Mouse (Mus musculus) liver, adult 2 months (tissue): Measurements from ENCODE around the gene Igfbp7. TPM values are rescaled to one million over a fixed set of nuclear protein-coding genes. Genes with fewer than 3 reads are reported as not detected.

Experiments
- DNase-seq: peaks from one replicate; pipeline ENCODE4 v3.0.0-alpha.2; 2011; ENCODE audit warnings: low read depth, low spot score; ENCODE audit errors: extremely low read depth
- H3K27ac ChIP-seq: fragments of 200-500 bp; replicated peaks from 2 replicates; pipeline ENCODE4 v1.5.1; 2012; ENCODE audit warnings: low read depth, mild to moderate bottlenecking, control low read depth, inconsistent platforms, low read length; ENCODE audit not compliant: insufficient read depth
- H3K27me3 ChIP-seq: fragments of 200-500 bp; 2 replicates; pipeline ENCODE4 v1.6.1; 2012; ENCODE audit warnings: mild to moderate bottlenecking, moderate library complexity, low read length, inconsistent platforms; ENCODE audit not compliant: control insufficient read depth, insufficient read depth
- H3K36me3 ChIP-seq: fragments of 200-500 bp; 2 replicates; pipeline ENCODE4 v1.6.1; 2012; ENCODE audit warnings: low read length, inconsistent platforms; ENCODE audit not compliant: control insufficient read depth, insufficient read depth
- H3K4me1 ChIP-seq: fragments of 200-500 bp; 2 replicates; pipeline ENCODE4 v1.6.1; 2011; ENCODE audit warnings: low read length; ENCODE audit not compliant: control insufficient read depth, insufficient read depth
- H3K4me3 ChIP-seq: fragments of 200-500 bp; 2 replicates; pipeline ENCODE4 v1.5.1; 2011; ENCODE audit warnings: low read depth, mild to moderate bottlenecking, control low read depth, low read length, moderate library complexity; ENCODE audit not compliant: insufficient read depth
- H3K79me2 ChIP-seq: fragments of 200-500 bp; 2 replicates; pipeline ENCODE4 v1.6.1; 2012; ENCODE audit warnings: inconsistent platforms, mild to moderate bottlenecking, low read length, moderate library complexity; ENCODE audit not compliant: control insufficient read depth, insufficient read depth
- H3K9ac ChIP-seq: fragments of 200-500 bp; 2 replicates; pipeline ENCODE4 v1.6.1; 2012; ENCODE audit warnings: low read depth, mild to moderate bottlenecking, control low read depth, inconsistent platforms, low read length
- CTCF ChIP-seq: fragments of 200-500 bp; IDR thresholded peaks from 2 replicates; pipeline ENCODE4 v1.5.1; 2011; ENCODE audit warnings: low read depth, low read length, control low read depth
- POLR2A ChIP-seq: fragments of 200-500 bp; IDR thresholded peaks from 2 replicates; pipeline ENCODE4 v1.6.1; 2011; ENCODE audit warnings: low read length, control low read depth; ENCODE audit not compliant: insufficient read depth; ENCODE audit errors: extremely low read depth
- WGBS: fragments of 180-500 bp; shearing (Covaris S2); methylation state at CpG from one replicate; pipeline ENCODE4 v1.1.7; 2018; 5-methylcytosine and 5-hydroxymethylcytosine counted together
- polyA plus RNA-seq: library from polyadenylated mRNA; depleted of rRNA; stranded (reverse); fragments of >200 nt; gene quantifications from 2 replicates; pipeline ENCODE4 v1.2.3, GENCODE M21; 2012
- total RNA-seq: library from RNA; depleted of rRNA; stranded (reverse); fragments of >200 nt; gene quantifications from 2 replicates; pipeline ENCODE4 v1.2.3, GENCODE M21; 2014

Igfbp7 gene
- total and polyA plus RNA-seq, 2 experiments, result 69.7 to 336 TPM

GRCm38 (mm10) chr5:77349971-77350658 lies 57.7 kb downstream of the Igfbp7 start:
- Histone ChIP-seq H3K4me1 (no peaks in the 10 kb centered on the region), H3K36me3 (peaks cover 46% of the 10 kb centered on the region), H3K27me3 (no peaks in the 10 kb centered on the region), H3K79me2 (no peaks in the 10 kb centered on the region), H3K4me3 (no peak overlapping the region), H3K9ac (no peak overlapping the region), H3K27ac (no peak overlapping the region)
- DNase-seq, result no peak
- WGBS, result 96% methylated on average over 15 of the region's 15 CpGs
- TF ChIP-seq POLR2A, result no peak
- TF ChIP-seq CTCF, result no peak

GRCm38 (mm10) chr5:77348901-77349300 lies 58.9 kb downstream of the Igfbp7 start:
- TF ChIP-seq POLR2A (no peak), CTCF (no peak)

GRCm38 (mm10) chr5:77340033-77340432 lies 67.8 kb downstream of the Igfbp7 start:
- 33% methylated on average over 4 of the region's 4 CpGs for WGBS
- no peak overlapping the region for H3K4me3 ChIP-seq
- peaks cover 4% of the 10 kb centered on the region; the same call in 1 of the 2 replicates for H3K4me1 ChIP-seq
- TF ChIP-seq POLR2A (no peak), CTCF (no peak)
- peak; percentile 81 for DNase-seq
- no peaks in the 10 kb centered on the region for H3K27me3 ChIP-seq
- no peaks in the 10 kb centered on the region; the same call in 1 of the 2 replicates for H3K79me2 ChIP-seq
- peaks cover 64% of the 10 kb centered on the region for H3K36me3 ChIP-seq
- no peak overlapping the region for H3K9ac ChIP-seq
- peak overlapping the region; percentile 38; the same call in 1 of the 2 replicates for H3K27ac ChIP-seq

More at GRCm38 (mm10) chr5:77348901-77349300, 58.9 kb downstream of the Igfbp7 start:
- no peak overlapping the region for H3K4me3 ChIP-seq
- peaks cover 54% of the 10 kb centered on the region for H3K36me3 ChIP-seq
- H3K27ac ChIP-seq, result no peak overlapping the region
- WGBS, result 95% methylated on average over 8 of the region's 8 CpGs
- no peaks in the 10 kb centered on the region for H3K4me1 ChIP-seq
- H3K9ac ChIP-seq, result no peak overlapping the region
- DNase-seq, result no peak
- no peaks in the 10 kb centered on the region for H3K79me2 ChIP-seq
- no peaks in the 10 kb centered on the region for H3K27me3 ChIP-seq

GRCm38 (mm10) chr5:77330154-77330553 lies 77.7 kb downstream of the Igfbp7 start:
- H3K27me3 ChIP-seq, result no peaks in the 10 kb centered on the region
- no peak overlapping the region for H3K4me3 ChIP-seq
- H3K36me3 ChIP-seq, result peaks cover 68% of the 10 kb centered on the region
- H3K9ac ChIP-seq, result no peak overlapping the region
- no peaks in the 10 kb centered on the region for H3K4me1 ChIP-seq
- peaks cover 3% of the 10 kb centered on the region; the same call in 1 of the 2 replicates for H3K79me2 ChIP-seq
- DNase-seq, result no peak
- TF ChIP-seq POLR2A (no peak), CTCF (peak; percentile 7; the same call in 1 of the 2 replicates)
- H3K27ac ChIP-seq, result no peak overlapping the region
- 84% methylated on average over 5 of the region's 5 CpGs for WGBS

- DNase-seq, result peak; percentile 57
- TF ChIP-seq CTCF (no peak), POLR2A (no peak)
- no peak overlapping the region for H3K27ac ChIP-seq
- H3K27me3 ChIP-seq, result no peaks in the 10 kb centered on the region
- H3K4me1 ChIP-seq, result peaks cover 2% of the 10 kb centered on the region; the same call in 1 of the 2 replicates
- H3K4me3 ChIP-seq, result no peak overlapping the region
- H3K9ac ChIP-seq, result no peak overlapping the region
- 30% methylated on average over 1 of the region's 1 CpGs for WGBS
- peaks cover 73% of the 10 kb centered on the region for H3K36me3 ChIP-seq
- H3K79me2 ChIP-seq, result no peaks in the 10 kb centered on the region; the same call in 1 of the 2 replicates
Measured at GRCm38 (mm10) chr5:77324936-77325335, 82.9 kb downstream of the Igfbp7 start.

GRCm38 (mm10) chr5:77314986-77315385 lies 92.9 kb downstream of the Igfbp7 start:
- Histone ChIP-seq H3K9ac (no peak overlapping the region), H3K4me3 (no peak overlapping the region), H3K36me3 (peaks cover 20% of the 10 kb centered on the region), H3K27me3 (no peaks in the 10 kb centered on the region), H3K4me1 (peaks cover 5% of the 10 kb centered on the region), H3K79me2 (peaks cover 7% of the 10 kb centered on the region; the same call in 1 of the 2 replicates), H3K27ac (peak overlapping the region; percentile 50)
- TF ChIP-seq CTCF (no peak), POLR2A (no peak)
- peak; percentile 72 for DNase-seq
- WGBS, result 45% methylated on average over 6 of the region's 6 CpGs
